Mouse (Mus musculus): ENCODE measurements around the gene Celf3. TPM values are rescaled to one million over a fixed set of nuclear protein-coding genes. Genes with fewer than 3 reads are reported as not detected.

The Celf3 gene
- total and polyA plus RNA-seq, 2 experiments from 2014 or later: 0.53 TPM; not detected in 1

DNA sequence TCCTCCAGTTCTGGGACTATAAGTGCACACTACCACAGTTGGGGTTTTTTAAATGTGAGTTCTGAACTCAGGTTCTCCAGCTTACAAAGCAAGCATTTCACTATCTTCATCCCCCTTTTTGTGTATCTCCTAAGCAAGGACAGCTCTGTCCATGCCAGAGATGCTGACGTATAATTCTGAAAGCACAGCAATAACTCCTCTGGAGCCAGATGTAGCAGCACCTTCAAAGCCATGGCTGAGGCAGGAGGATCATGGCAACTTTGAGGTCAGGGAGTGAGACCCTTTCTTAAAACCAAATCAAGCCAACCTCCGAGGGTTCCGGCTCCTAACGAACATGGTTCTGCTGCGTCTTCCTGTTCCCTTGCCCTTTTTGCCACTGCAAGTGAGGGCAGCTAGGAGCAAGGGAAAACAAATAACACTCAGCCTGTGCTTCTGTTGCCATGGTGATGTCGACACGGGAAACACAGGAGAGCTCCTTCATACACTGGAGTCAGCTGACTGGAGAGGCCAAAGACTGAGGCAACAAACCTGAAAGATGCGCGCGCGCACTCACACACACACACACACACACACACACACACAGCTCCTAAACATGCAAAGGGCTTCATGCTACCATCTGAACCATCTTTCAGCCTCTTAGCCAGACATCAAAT is 14.0 kb upstream of the Celf3 start:
- WGBS: 47% methylated on average over 11 of the region's 11 CpGs

DNA sequence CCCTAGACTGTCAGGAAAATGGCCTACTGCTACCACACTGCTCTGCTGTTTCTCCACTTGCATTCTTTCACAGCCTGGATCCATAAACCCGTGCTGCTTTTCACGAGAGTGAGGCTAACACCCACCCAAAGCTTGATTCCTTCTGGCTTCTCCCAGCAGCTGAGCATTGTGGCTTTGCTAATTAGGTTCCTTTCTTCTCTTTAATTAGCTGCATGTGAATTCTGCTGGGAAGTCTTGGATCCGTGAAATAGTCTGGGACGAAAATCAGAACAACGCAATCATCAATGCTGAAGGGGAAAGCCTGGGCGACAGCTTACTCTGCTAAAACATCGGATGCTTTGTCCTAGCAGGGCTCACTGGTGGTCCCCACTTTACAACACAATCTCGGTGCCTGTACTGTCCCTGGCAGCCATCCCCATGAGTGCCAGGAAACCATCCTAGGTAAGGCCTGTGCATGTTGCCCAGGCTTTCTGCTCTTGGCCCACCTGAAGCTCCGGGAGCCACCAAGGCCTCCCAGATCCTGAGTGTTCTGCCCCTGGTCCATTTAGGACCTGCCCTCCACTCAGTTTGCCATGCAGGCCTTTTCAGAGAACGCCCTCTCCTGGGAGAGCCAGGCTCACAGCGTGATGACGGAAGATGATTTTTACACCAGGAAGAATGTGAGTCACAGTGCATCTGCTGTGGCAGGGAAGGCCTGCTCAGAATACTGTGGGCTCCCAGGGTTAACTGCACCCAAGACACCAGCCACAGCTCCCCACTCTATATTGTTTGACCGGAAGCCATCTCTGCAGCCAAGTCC is 12.3 kb upstream of the Celf3 start:
- no peaks in the 10 kb centered on the region for H3K4me1 ChIP-seq (ENCODE audit: control insufficient read depth, insufficient read depth)
- no peaks in the 10 kb centered on the region for H3K27me3 ChIP-seq (ENCODE audit: control insufficient read depth, insufficient read depth, low read length)
- H3K4me2 ChIP-seq (ENCODE audit: low read depth, low read length): no peak overlapping the region
- H3K4me3 ChIP-seq (ENCODE audit: low read depth, low read length): no peak overlapping the region
- WGBS: 74% methylated on average over 13 of the region's 13 CpGs
- H3K27ac ChIP-seq (ENCODE audit: low read depth): no peak overlapping the region
- DNase-seq (ENCODE audit: low spot score): no peak
- TF ChIP-seq CTCF (IDR thresholded peaks at IDR 0.05; ENCODE audit: low read depth) (no peak), EP300 (IDR thresholded peaks at IDR 0.05; ENCODE audit: low read depth) (no peak)
- no peaks in the 10 kb centered on the region for H3K9me3 ChIP-seq (replicated peaks; ENCODE audit: control insufficient read depth, low read length)
- no peak for ATAC-seq (ENCODE audit: insufficient read depth, low read depth)
- H3K36me3 ChIP-seq (replicated peaks; ENCODE audit: control insufficient read depth, insufficient read depth, low read length): no peaks in the 10 kb centered on the region
- no peak overlapping the region for H3K9ac ChIP-seq (replicated peaks; ENCODE audit: low read depth, low read length)

More for the DNA sequence above, 14.0 kb upstream of the Celf3 start:
- H3K9ac ChIP-seq (replicated peaks; ENCODE audit: low read depth, low read length): no peak overlapping the region
- no peaks in the 10 kb centered on the region for H3K4me1 ChIP-seq (ENCODE audit: control insufficient read depth, insufficient read depth)
- no peaks in the 10 kb centered on the region for H3K36me3 ChIP-seq (replicated peaks; ENCODE audit: control insufficient read depth, insufficient read depth, low read length)
- H3K4me2 ChIP-seq (ENCODE audit: low read depth, low read length): no peak overlapping the region
- TF ChIP-seq CTCF (IDR thresholded peaks at IDR 0.05; ENCODE audit: low read depth): no peak
- TF ChIP-seq EP300 (IDR thresholded peaks at IDR 0.05; ENCODE audit: low read depth): no peak
- no peaks in the 10 kb centered on the region for H3K27me3 ChIP-seq (ENCODE audit: control insufficient read depth, insufficient read depth, low read length)
- no peaks in the 10 kb centered on the region for H3K9me3 ChIP-seq (replicated peaks; ENCODE audit: control insufficient read depth, low read length)
- DNase-seq (ENCODE audit: low spot score) (no peak), ATAC-seq (ENCODE audit: insufficient read depth, low read depth) (no peak)
- H3K27ac ChIP-seq (ENCODE audit: low read depth): no peak overlapping the region
- no peak overlapping the region for H3K4me3 ChIP-seq (ENCODE audit: low read depth, low read length)

DNA sequence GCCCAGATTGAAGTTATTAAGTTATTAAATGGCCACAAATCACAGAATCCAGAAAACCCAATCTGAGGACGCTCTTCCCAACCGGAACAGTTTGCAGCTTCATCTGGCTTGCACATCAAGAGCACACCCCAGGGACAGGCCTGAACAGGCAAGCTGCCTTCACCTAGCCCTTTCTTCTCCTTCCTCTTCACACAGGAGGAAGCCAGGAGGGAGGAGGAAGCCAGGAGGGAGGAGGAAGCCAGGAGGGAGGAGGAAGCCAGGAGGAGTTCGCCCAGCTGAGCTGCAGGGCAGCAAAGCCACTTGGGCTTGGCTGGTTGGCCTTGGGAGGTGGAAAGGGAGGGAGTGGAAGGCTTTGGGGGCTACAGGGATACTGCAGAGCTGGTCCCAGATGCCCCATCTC is 9.2 kb upstream of the Celf3 start:
- H3K4me2 ChIP-seq (ENCODE audit: low read depth, low read length): no peak overlapping the region
- no peak for ATAC-seq (ENCODE audit: insufficient read depth, low read depth)
- H3K27ac ChIP-seq (ENCODE audit: low read depth): no peak overlapping the region
- DNase-seq (ENCODE audit: low spot score): no peak
- peaks cover 13% of the 10 kb centered on the region; the same call in 1 of the 2 replicates for H3K4me1 ChIP-seq (ENCODE audit: control insufficient read depth, insufficient read depth)
- no peaks in the 10 kb centered on the region for H3K9me3 ChIP-seq (replicated peaks; ENCODE audit: control insufficient read depth, low read length)
- no peaks in the 10 kb centered on the region for H3K27me3 ChIP-seq (ENCODE audit: control insufficient read depth, insufficient read depth, low read length)
- H3K9ac ChIP-seq (replicated peaks; ENCODE audit: low read depth, low read length): no peak overlapping the region
- no peak overlapping the region for H3K4me3 ChIP-seq (ENCODE audit: low read depth, low read length)
- WGBS: 58% methylated on average over 3 of the region's 3 CpGs
- H3K36me3 ChIP-seq (replicated peaks; ENCODE audit: control insufficient read depth, insufficient read depth, low read length): no peaks in the 10 kb centered on the region
- TF ChIP-seq EP300 (IDR thresholded peaks at IDR 0.05; ENCODE audit: low read depth) (no peak), CTCF (IDR thresholded peaks at IDR 0.05; ENCODE audit: low read depth) (no peak)

DNA sequence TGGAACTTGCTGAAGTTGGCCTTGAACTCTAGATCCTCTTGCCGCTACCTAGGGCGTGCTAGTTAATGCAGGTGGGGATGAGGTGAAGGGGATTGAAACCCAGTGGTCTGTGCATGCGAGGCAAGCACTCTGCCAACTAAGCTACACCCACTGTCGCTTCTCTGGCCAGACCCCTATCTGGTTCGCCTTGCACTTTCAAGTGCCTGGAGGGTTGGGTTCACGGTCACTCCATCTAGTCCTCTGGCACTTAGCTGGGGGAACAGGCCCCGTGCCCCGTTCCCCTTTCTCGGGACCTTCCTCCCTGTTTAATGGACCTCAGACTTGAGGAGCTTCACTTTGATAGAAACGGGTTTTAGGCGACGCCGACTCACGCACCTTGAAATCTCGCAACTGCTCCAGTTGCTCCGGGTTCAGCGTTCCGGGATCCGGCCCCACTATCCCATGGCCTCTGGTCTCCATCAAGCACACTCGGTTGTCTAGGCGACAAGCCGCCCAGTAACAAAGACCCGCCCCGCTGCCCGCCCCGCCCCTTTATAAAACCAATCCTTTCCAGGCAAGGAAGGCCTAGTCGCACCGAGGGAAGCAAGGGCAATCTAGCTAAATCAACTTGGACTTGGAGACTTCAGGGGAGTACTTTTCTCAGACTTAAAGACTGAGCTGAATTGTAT is 5.5 kb upstream of the Celf3 start:
- TF ChIP-seq EP300 (IDR thresholded peaks at IDR 0.05; ENCODE audit: low read depth) (no peak), CTCF (IDR thresholded peaks at IDR 0.05; ENCODE audit: low read depth) (no peak)
- H3K27ac ChIP-seq (ENCODE audit: low read depth): peak overlapping the region; percentile 33
- H3K4me2 ChIP-seq (ENCODE audit: low read depth, low read length): peak overlapping the region; percentile 55
- WGBS: 8% methylated on average over 28 of the region's 28 CpGs
- H3K27me3 ChIP-seq (ENCODE audit: control insufficient read depth, insufficient read depth, low read length): no peaks in the 10 kb centered on the region
- H3K4me1 ChIP-seq (ENCODE audit: control insufficient read depth, insufficient read depth): peaks cover 14% of the 10 kb centered on the region; the same call in 1 of the 2 replicates
- peak; percentile 83 for ATAC-seq (ENCODE audit: insufficient read depth, low read depth)
- peak overlapping the region; percentile 19 for H3K4me3 ChIP-seq (ENCODE audit: low read depth, low read length)
- H3K9ac ChIP-seq (replicated peaks; ENCODE audit: low read depth, low read length): no peak overlapping the region; the same call in none of the 2 replicates
- peak; percentile 57 for DNase-seq (ENCODE audit: low spot score)
- no peaks in the 10 kb centered on the region for H3K9me3 ChIP-seq (replicated peaks; ENCODE audit: control insufficient read depth, low read length)
- no peaks in the 10 kb centered on the region for H3K36me3 ChIP-seq (replicated peaks; ENCODE audit: control insufficient read depth, insufficient read depth, low read length)

DNA sequence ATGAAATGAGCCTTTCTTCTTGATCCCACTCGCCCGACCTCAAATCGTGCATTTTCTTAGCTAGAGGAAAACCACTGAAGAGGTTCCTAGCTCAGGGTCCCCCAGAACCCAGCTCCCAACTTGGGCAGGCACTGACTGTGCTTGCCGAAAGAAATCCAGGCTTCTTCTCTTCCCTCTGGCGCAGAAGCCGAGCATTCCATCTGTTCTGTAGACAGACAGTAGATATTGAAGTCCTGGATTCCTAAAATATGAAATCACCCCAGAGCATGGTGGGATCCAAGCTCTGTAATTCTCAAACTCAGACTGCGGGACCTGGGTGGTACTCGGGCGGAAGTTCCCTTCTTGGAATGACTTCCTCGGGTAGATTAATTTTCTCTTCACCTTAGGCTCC is 5.0 kb upstream of the Celf3 start:
- Histone ChIP-seq H3K27me3 (ENCODE audit: control insufficient read depth, insufficient read depth, low read length) (peaks cover 2% of the 10 kb centered on the region; the same call in 1 of the 2 replicates), H3K9ac (replicated peaks; ENCODE audit: low read depth, low read length) (no peak overlapping the region; the same call in 1 of the 2 replicates), H3K9me3 (replicated peaks; ENCODE audit: control insufficient read depth, low read length) (no peaks in the 10 kb centered on the region), H3K4me2 (ENCODE audit: low read depth, low read length) (peak overlapping the region; percentile 55), H3K4me3 (ENCODE audit: low read depth, low read length) (no peak overlapping the region), H3K36me3 (replicated peaks; ENCODE audit: control insufficient read depth, insufficient read depth, low read length) (no peaks in the 10 kb centered on the region), H3K4me1 (ENCODE audit: control insufficient read depth, insufficient read depth) (peaks cover 14% of the 10 kb centered on the region; the same call in 1 of the 2 replicates), H3K27ac (ENCODE audit: low read depth) (peak overlapping the region; percentile 33)
- DNase-seq (ENCODE audit: low spot score): no peak
- 32% methylated on average over 10 of the region's 10 CpGs for WGBS
- ATAC-seq (ENCODE audit: insufficient read depth, low read depth): peak; percentile 25; the same call in 1 of the 2 replicates
- no peak for TF ChIP-seq CTCF (IDR thresholded peaks at IDR 0.05; ENCODE audit: low read depth)
- TF ChIP-seq EP300 (IDR thresholded peaks at IDR 0.05; ENCODE audit: low read depth): no peak
